Mouse (Mus musculus) lung, postnatal 0 days (tissue): ENCODE results near the gene Slc38a1.

Experiments
- CTCF ChIP-seq: IDR thresholded peaks from 2 replicates; pipeline ENCODE4 v1.5.1; 2016; ENCODE audit warnings: antibody characterized with exemption, mild to moderate bottlenecking
- EP300 ChIP-seq: IDR thresholded peaks from 2 replicates; pipeline ENCODE4 v1.6.1; 2016; ENCODE audit warnings: antibody characterized with exemption, mild to moderate bottlenecking, control low read depth

DNA sequence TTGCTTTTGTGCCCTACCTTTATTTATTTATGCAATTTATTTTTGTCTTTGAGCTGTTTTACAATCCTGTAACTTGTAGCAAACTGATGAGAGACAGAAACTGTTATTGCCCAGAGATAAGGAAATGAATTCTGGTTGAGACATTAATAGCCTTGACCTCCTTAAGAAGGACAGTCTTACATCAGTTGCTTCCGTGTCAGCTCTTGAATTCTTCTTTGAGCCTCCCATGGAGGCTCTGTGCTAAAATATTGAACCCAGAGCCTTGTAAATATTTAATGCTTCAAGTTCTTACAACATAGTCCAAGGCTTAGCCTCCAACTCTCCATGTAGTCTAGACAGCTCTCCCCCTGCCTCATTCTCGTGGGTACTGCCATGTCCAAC is 73.7 kb downstream of the Slc38a1 start:
- TF ChIP-seq CTCF (no peak), EP300 (no peak)
